Mouse (Mus musculus) CH12.LX (cell line): ENCODE data around the gene Styxl1.

Source experiments
- CTCF ChIP-seq, 2 experiments: IDR thresholded peaks in 1 of 2; conservative IDR thresholded peaks in 1 of 2; 2 replicates each; pipeline ENCODE4 v1.5.1; 2011 to 2012; ENCODE audit warnings: low read depth in 2 of 2, low read length in 2 of 2, improper control_type of control experiment in 1 of 2, inconsistent platforms in 1 of 2, mild to moderate bottlenecking in 1 of 2, moderate library complexity in 1 of 2
- MAFK ChIP-seq: IDR thresholded peaks from 2 replicates; pipeline ENCODE4 v1.6.1; 2011; ENCODE audit warnings: low read length, improper control_type of control experiment; ENCODE audit not compliant: insufficient replicate concordance
- TBP ChIP-seq: conservative IDR thresholded peaks from 2 replicates; pipeline ENCODE4 v1.6.1; 2011; ENCODE audit warnings: low read depth, low read length, improper control_type of control experiment

- no peak for TF ChIP-seq CTCF (conservative IDR thresholded peaks at IDR 0.05 in 1 of 2, IDR thresholded peaks at IDR 0.05 in 1 of 2; ENCODE audit: low read depth in 2 of 2, low read length in 2 of 2)
- TF ChIP-seq MAFK, result no peak
- TF ChIP-seq TBP, result no peak
These were observed 26.6 kb downstream of the Styxl1 start for GRCm38 (mm10) chr5:135751595-135751994.
